Mouse (Mus musculus): Measurements from ENCODE around the gene Ppp4r3a.

GRCm38 (mm10) chr12:101084881-101085666 is 1.6 kb upstream of the Ppp4r3a start:
- TF ChIP-seq CTCF (IDR thresholded peaks at IDR 0.05; ENCODE audit: low read depth) (no peak), EP300 (optimal IDR thresholded peaks at IDR 0.05) (no peak)
